Mouse (Mus musculus) liver, embryonic 11.5 days (tissue): ENCODE measurements around the gene Fam83b. TPM values are rescaled to one million over a fixed set of nuclear protein-coding genes. Genes with fewer than 3 reads are reported as not detected.
A peak's percentile ranks its signal among the peaks of the same experiment; 100 is the strongest.

Experiments used
- ATAC-seq: fragments of 200-750 bp; cut with Nextera tagmentation; replicated peaks from 2 replicates; pipeline ENCODE4 v1.8.0; 2017; ENCODE audit warnings: moderate number of reproducible peaks, mild to moderate bottlenecking, moderate TSS enrichment, moderate library complexity; ENCODE audit not compliant: low FRiP score
- DNase-seq: peaks from one replicate; pipeline ENCODE4 v3.0.0-alpha.2; 2017; ENCODE audit warnings: low spot score
- H3K27ac ChIP-seq: fragments of 300-500 bp; sonication (generic); 2 replicates; pipeline ENCODE4 v1.5.1; 2014; ENCODE audit warnings: mild to moderate bottlenecking, low read depth, low read length, control low read depth
- H3K27me3 ChIP-seq: fragments of 300-500 bp; sonication (generic); replicated peaks from 2 replicates; pipeline ENCODE4 v1.6.1; 2014; ENCODE audit warnings: low read length, mixed read lengths; ENCODE audit not compliant: control insufficient read depth, insufficient read depth
- H3K36me3 ChIP-seq: fragments of 300-500 bp; sonication (generic); 2 replicates; pipeline ENCODE4 v1.6.1; 2014; ENCODE audit warnings: mild to moderate bottlenecking, low read length, moderate library complexity, mixed read lengths; ENCODE audit not compliant: control insufficient read depth, insufficient read depth
- H3K4me1 ChIP-seq: fragments of 300-500 bp; sonication (generic); replicated peaks from 2 replicates; pipeline ENCODE4 v1.6.1; 2014; ENCODE audit warnings: low read length, mixed read lengths; ENCODE audit not compliant: control insufficient read depth, insufficient read depth
- H3K4me2 ChIP-seq: fragments of 300-500 bp; sonication (generic); 2 replicates; pipeline ENCODE4 v1.6.1; 2014; ENCODE audit warnings: mild to moderate bottlenecking, control low read depth, moderate library complexity
- H3K4me3 ChIP-seq: fragments of 300-500 bp; sonication (generic); 2 replicates; pipeline ENCODE4 v1.5.1; 2014; ENCODE audit warnings: low read depth, low read length, control low read depth
- H3K9ac ChIP-seq: fragments of 300-500 bp; sonication (generic); 2 replicates; pipeline ENCODE4 v1.6.1; 2014; ENCODE audit warnings: low read depth, low read length, control low read depth
- H3K9me3 ChIP-seq: fragments of 300-500 bp; sonication (generic); 2 replicates; pipeline ENCODE4 v1.6.1; 2016; ENCODE audit warnings: low read length, inconsistent platforms, mixed read lengths; ENCODE audit not compliant: control insufficient read depth
- WGBS: fragments of 180-500 bp; shearing (Covaris S2); extraction: QIAGEN DNeasy Blood & Tissue Kit; methylation state at CpG from one replicate; pipeline ENCODE4 v1.1.7; 2014; 5-methylcytosine and 5-hydroxymethylcytosine counted together
- polyA plus RNA-seq: library from polyadenylated mRNA; unstranded; fragments of >200 nt; fragmentation: Nextera tagmentation; extraction: Ambion mirVana; gene quantifications from 2 replicates; pipeline ENCODE4 v1.2.1, GENCODE M21; 2014

The Fam83b gene
- polyA plus RNA-seq, 1 experiment from 2014 or later = 0.04 TPM

GRCm38 (mm10) chr9:76489737-76490136 lies 77.2 kb downstream of the Fam83b start:
- no peaks in the 10 kb centered on the region for H3K4me1 ChIP-seq
- no peaks in the 10 kb centered on the region for H3K9me3 ChIP-seq
- no peaks in the 10 kb centered on the region for H3K27me3 ChIP-seq
- H3K9ac ChIP-seq = no peak overlapping the region
- no peak overlapping the region for H3K4me2 ChIP-seq
- no peaks in the 10 kb centered on the region for H3K36me3 ChIP-seq
- DNase-seq = no peak
- no peak overlapping the region for H3K27ac ChIP-seq
- WGBS = 88% methylated on average over 3 of the region's 3 CpGs
- ATAC-seq = no peak
- H3K4me3 ChIP-seq = no peak overlapping the region

GRCm38 (mm10) chr9:76480088-76480487 lies 86.8 kb downstream of the Fam83b start:
- H3K4me3 ChIP-seq = no peak overlapping the region
- no peak overlapping the region for H3K9ac ChIP-seq
- H3K4me2 ChIP-seq = no peak overlapping the region
- no peaks in the 10 kb centered on the region for H3K9me3 ChIP-seq
- ATAC-seq (0 out of 2 replicates have a peak, but pooled peaks have one; percentile 34), DNase-seq (no peak)
- H3K27me3 ChIP-seq = no peaks in the 10 kb centered on the region
- no peak overlapping the region for H3K27ac ChIP-seq
- no peaks in the 10 kb centered on the region for H3K4me1 ChIP-seq
- no peaks in the 10 kb centered on the region for H3K36me3 ChIP-seq
- WGBS = 35% methylated on average over 3 of the region's 3 CpGs

GRCm38 (mm10) chr9:76469500-76469899 lies 97.4 kb downstream of the Fam83b start:
- H3K9ac ChIP-seq = no peak overlapping the region
- ATAC-seq (no peak), DNase-seq (no peak)
- 71% methylated on average over 4 of the region's 4 CpGs for WGBS
- no peak overlapping the region for H3K4me3 ChIP-seq
- no peaks in the 10 kb centered on the region for H3K27me3 ChIP-seq
- H3K4me2 ChIP-seq = no peak overlapping the region
- no peaks in the 10 kb centered on the region for H3K4me1 ChIP-seq
- H3K9me3 ChIP-seq = no peaks in the 10 kb centered on the region
- no peaks in the 10 kb centered on the region for H3K36me3 ChIP-seq
- no peak overlapping the region for H3K27ac ChIP-seq

GRCm38 (mm10) chr9:76461547-76461946 lies 105.4 kb downstream of the Fam83b start:
- Histone ChIP-seq H3K4me1 (no peaks in the 10 kb centered on the region), H3K4me3 (no peak overlapping the region), H3K27ac (no peak overlapping the region), H3K36me3 (no peaks in the 10 kb centered on the region), H3K9ac (no peak overlapping the region), H3K27me3 (no peaks in the 10 kb centered on the region), H3K4me2 (no peak overlapping the region), H3K9me3 (no peaks in the 10 kb centered on the region)
- no peak for DNase-seq
- ATAC-seq = no peak

- Histone ChIP-seq H3K4me2 (no peak overlapping the region), H3K4me3 (no peak overlapping the region), H3K9me3 (no peaks in the 10 kb centered on the region), H3K27ac (no peak overlapping the region), H3K36me3 (no peaks in the 10 kb centered on the region), H3K27me3 (no peaks in the 10 kb centered on the region), H3K4me1 (no peaks in the 10 kb centered on the region), H3K9ac (no peak overlapping the region)
- 83% methylated on average over 3 of the region's 3 CpGs for WGBS
- DNase-seq (no peak), ATAC-seq (no peak)
Measured at GRCm38 (mm10) chr9:76455703-76456102, 111.2 kb downstream of the Fam83b start.

Other genes starting within 250 kb of the Fam83b start
- gene Hcrtr2, start 243.3 kb downstream of the Fam83b start, polyA plus RNA-seq = 0.09 TPM in 1 of 2 replicates, not detected in the other